Mouse (Mus musculus): ENCODE results near the gene Med1. TPM values are rescaled to one million over a fixed set of nuclear protein-coding genes. Genes with fewer than 3 reads are reported as not detected.
A peak's percentile ranks its signal among the peaks of the same experiment; 100 is the strongest.
"Not testable (repeated sequence)": the region's sequence is repeated elsewhere in the genome, so short reads cannot be mapped to it uniquely, and the experiment has no call there.

The Med1 gene
- polyA plus RNA-seq (2015; fragmentation: Nextera tagmentation; extraction: Ambion mirVana), result 45.7 and 49.2 TPM in 2 replicates

DNA sequence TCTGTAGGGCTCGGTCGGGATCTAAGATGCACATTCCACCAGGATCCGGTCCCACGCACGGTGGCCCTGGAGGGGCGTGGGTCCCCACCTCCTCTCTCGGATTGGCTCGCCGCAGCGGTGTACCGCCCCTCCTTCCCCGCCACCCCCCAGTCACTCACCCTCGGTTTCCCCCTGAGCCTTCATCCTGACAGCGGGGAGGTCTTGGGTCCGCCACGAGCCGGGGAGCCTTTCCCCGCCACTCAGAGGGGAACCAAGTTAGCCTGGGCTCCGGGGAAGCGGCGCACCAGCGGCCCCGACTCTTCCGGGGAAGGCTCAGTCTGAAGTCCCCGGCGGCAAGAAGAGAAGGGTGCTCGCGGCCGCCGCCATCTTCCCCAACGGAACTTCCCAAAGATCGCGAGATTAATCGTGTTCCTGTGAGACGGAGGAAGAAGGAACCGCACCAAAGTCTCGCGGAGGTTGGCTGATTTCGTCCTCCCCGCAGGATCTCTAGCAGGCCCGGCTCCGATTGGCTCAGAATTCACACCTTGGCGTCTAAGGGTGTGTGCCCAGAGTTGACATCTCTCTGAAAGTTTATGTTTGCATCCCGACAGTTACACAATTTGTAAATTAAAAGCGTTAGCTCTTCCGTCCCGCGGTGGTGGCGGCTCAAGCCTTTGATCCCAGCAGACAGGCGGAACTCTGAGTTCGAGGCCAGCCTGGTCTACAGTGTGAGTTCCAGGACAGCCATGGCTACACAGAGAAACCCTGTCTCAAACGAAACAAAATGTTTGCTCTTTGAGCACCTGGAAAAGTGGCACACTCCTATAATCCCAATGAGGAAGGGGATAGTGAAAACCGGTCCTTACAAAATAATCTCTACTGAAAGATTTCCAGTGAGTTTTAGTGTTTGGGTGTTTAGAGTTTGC is at the start of gene Med1:
Gene Med1 (minus strand): TSS at position 393 of the 905 bp plus-strand sequence.
- Histone ChIP-seq H3K4me1 (ENCODE audit: control insufficient read depth, insufficient read depth, low read length) (peaks cover 14% of the 10 kb centered on the region), H3K9ac (ENCODE audit: low read length) (peak within 1 kb of the TSS; percentile 90), H3K4me3 (ENCODE audit: low read length) (peak within 1 kb of the TSS; percentile 72), H3K27me3 (ENCODE audit: control insufficient read depth, insufficient read depth, low read length) (no peaks in the 10 kb centered on the region), H3K4me2 (ENCODE audit: low read depth, low read length) (peak within 1 kb of the TSS; percentile 80), H3K9me3 (replicated peaks; ENCODE audit: control insufficient read depth, low read length) (no peaks in the 10 kb centered on the region), H3K36me3 (ENCODE audit: control insufficient read depth, insufficient read depth) (peaks cover 12% of the 10 kb centered on the region), H3K27ac (ENCODE audit: low read length) (peak within 1 kb of the TSS; percentile 93)
- peak; percentile 93 for ATAC-seq (replicated peaks; ENCODE audit: extremely low read depth, insufficient read depth, low FRiP score)
- WGBS, result 1% methylated on average over 53 of the region's 53 CpGs

DNA sequence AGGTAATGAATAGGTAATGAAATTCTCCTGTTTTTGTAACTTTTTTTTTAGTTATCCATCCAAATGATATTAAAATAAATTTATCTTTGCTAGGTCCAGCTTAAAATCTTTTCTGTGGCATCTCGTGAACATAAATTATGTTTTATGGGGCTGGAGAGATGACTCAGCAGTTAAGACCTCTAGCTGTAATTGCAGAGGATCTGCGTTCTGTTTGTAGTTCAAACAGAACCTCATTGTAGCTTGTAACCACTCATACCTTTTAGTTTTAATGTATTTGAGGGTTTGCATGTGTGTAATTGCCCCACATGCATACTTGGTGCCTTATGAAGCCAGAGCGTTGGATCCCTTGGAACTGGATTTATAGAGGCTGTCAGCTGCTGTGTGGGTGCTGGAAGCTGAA is 45.9 kb upstream of the Med1 start:
- H3K27ac ChIP-seq (ENCODE audit: low read length), result no peak overlapping the region
- no peaks in the 10 kb centered on the region for H3K27me3 ChIP-seq (ENCODE audit: control insufficient read depth, insufficient read depth, low read length)
- no peak overlapping the region for H3K4me3 ChIP-seq (ENCODE audit: low read length)
- H3K4me1 ChIP-seq (ENCODE audit: control insufficient read depth, insufficient read depth, low read length), result no peaks in the 10 kb centered on the region
- 91% methylated on average over 3 of the region's 3 CpGs for WGBS
- H3K9ac ChIP-seq (ENCODE audit: low read length), result no peak overlapping the region
- H3K9me3 ChIP-seq (replicated peaks; ENCODE audit: control insufficient read depth, low read length), result no peaks in the 10 kb centered on the region
- H3K4me2 ChIP-seq (ENCODE audit: low read depth, low read length), result no peak overlapping the region
- no peak for ATAC-seq (replicated peaks; ENCODE audit: extremely low read depth, insufficient read depth, low FRiP score)
- peaks cover 49% of the 10 kb centered on the region for H3K36me3 ChIP-seq (ENCODE audit: control insufficient read depth, insufficient read depth)

DNA sequence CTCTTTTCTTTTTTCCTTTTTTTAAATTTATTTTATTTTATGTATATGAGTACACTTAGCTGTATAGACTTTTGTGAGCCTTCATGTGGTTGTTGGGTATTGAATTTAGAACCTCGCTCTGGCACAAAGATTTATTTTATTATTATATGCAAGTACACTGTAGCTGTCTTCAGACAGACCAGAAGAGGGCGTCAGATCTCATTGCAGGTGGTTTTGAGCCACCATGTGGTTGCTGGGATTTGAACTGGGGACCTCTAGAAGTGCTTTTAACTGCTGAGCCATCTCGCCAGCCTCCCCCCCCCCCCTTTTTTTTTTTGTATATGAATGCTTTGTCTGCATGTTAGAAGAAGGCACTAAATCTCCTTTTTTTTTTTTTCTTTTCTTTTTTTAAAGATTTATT is 45.3 kb upstream of the Med1 start:
- no peak for ATAC-seq (replicated peaks; ENCODE audit: extremely low read depth, insufficient read depth, low FRiP score)
- Histone ChIP-seq H3K36me3 (ENCODE audit: control insufficient read depth, insufficient read depth) (peaks cover 47% of the 10 kb centered on the region), H3K4me2 (ENCODE audit: low read depth, low read length) (no peak overlapping the region), H3K9ac (ENCODE audit: low read length) (no peak overlapping the region), H3K27ac (ENCODE audit: low read length) (no peak overlapping the region), H3K9me3 (replicated peaks; ENCODE audit: control insufficient read depth, low read length) (no peaks in the 10 kb centered on the region), H3K4me3 (ENCODE audit: low read length) (no peak overlapping the region), H3K27me3 (ENCODE audit: control insufficient read depth, insufficient read depth, low read length) (no peaks in the 10 kb centered on the region), H3K4me1 (ENCODE audit: control insufficient read depth, insufficient read depth, low read length) (no peaks in the 10 kb centered on the region)
- WGBS, result 77% methylated on average over 3 of the region's 3 CpGs

DNA sequence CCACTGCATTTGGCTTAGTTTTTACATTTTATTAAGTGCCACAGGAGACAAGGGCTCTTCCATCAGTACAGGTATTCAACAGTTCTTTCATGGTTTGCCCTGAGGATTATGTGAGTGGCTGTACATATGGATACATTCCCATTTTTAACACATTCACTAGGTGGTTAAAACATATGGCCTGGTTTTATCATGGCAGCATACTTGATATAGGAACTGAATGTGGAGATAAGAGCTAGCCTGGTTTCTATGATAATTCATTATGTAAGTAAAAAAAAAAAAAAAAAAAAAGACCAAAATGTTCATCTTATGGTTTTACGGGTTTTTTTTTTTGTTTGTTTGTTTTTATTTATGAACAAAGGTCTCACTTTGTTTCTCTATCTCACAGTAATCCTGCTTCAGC is 33.3 kb upstream of the Med1 start:
- Histone ChIP-seq H3K36me3 (ENCODE audit: control insufficient read depth, insufficient read depth) (peaks cover 34% of the 10 kb centered on the region), H3K4me1 (ENCODE audit: control insufficient read depth, insufficient read depth, low read length) (no peaks in the 10 kb centered on the region), H3K9ac (ENCODE audit: low read length) (no peak overlapping the region), H3K9me3 (replicated peaks; ENCODE audit: control insufficient read depth, low read length) (no peaks in the 10 kb centered on the region), H3K4me2 (ENCODE audit: low read depth, low read length) (no peak overlapping the region), H3K4me3 (ENCODE audit: low read length) (no peak overlapping the region), H3K27ac (ENCODE audit: low read length) (no peak overlapping the region), H3K27me3 (ENCODE audit: control insufficient read depth, insufficient read depth, low read length) (no peaks in the 10 kb centered on the region)
- ATAC-seq (replicated peaks; ENCODE audit: extremely low read depth, insufficient read depth, low FRiP score), result no peak
- 95% methylated on average over 1 of the region's 1 CpGs for WGBS

DNA sequence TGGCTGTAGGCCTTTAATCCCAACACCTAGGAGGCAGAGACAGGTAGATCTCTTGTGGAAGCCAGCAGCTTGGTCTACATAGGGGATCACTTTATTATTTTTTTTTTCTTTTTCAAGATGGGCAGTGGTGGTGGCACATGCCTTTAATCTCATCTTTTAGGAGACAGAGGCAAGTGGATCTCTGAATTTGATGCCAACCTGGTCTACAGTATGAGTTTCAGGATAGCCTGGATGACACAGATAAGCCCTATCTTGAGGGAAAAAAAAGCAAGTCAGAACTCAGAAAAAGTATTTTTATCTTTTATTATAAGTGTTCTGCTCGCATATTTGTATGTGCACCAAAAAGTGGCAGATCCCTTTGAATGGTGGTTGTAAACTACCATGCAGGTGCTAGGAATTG is 20.2 kb upstream of the Med1 start:
- no peak for ATAC-seq (replicated peaks; ENCODE audit: extremely low read depth, insufficient read depth, low FRiP score)
- H3K36me3 ChIP-seq (ENCODE audit: control insufficient read depth, insufficient read depth), result peaks cover 42% of the 10 kb centered on the region

DNA sequence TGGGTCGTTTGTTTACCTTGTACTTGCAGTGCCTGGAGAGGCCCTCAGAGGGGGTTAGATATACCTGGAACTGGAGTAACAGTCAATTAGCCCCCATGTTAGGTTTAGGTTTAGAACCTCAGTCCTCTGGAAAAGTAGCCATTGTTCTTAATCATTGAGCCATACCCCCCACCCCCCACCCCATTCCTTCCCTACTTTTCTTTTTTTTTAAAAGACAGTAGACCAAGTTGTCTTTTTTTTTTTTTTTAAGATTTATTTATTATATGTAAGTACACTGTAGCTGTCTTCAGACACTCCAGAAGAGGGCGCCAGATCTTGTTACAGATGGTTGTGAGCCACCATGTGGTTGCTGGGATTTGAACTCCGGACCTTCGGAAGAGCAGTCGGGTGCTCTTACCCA is 16.6 kb upstream of the Med1 start:
- peaks cover 32% of the 10 kb centered on the region for H3K36me3 ChIP-seq (ENCODE audit: control insufficient read depth, insufficient read depth)
- H3K4me3 ChIP-seq (ENCODE audit: low read length); H3K9me3 ChIP-seq (replicated peaks; ENCODE audit: control insufficient read depth, low read length); H3K27ac ChIP-seq (ENCODE audit: low read length); H3K4me2 ChIP-seq (ENCODE audit: low read depth, low read length); ATAC-seq (replicated peaks; ENCODE audit: extremely low read depth, insufficient read depth, low FRiP score); H3K9ac ChIP-seq (ENCODE audit: low read length); H3K4me1 ChIP-seq (ENCODE audit: control insufficient read depth, insufficient read depth, low read length); H3K27me3 ChIP-seq (ENCODE audit: control insufficient read depth, insufficient read depth, low read length): not testable (repeated sequence)
- 91% methylated on average over 4 of the region's 5 CpGs for WGBS

More for the DNA sequence above, 20.2 kb upstream of the Med1 start:
- no peak overlapping the region for H3K4me2 ChIP-seq (ENCODE audit: low read depth, low read length)
- no peak overlapping the region for H3K27ac ChIP-seq (ENCODE audit: low read length)
- H3K9me3 ChIP-seq (replicated peaks; ENCODE audit: control insufficient read depth, low read length), result no peaks in the 10 kb centered on the region
- H3K27me3 ChIP-seq (ENCODE audit: control insufficient read depth, insufficient read depth, low read length), result no peaks in the 10 kb centered on the region
- no peak overlapping the region for H3K9ac ChIP-seq (ENCODE audit: low read length)
- 79% methylated on average over 1 of the region's 1 CpGs for WGBS
- no peak overlapping the region for H3K4me3 ChIP-seq (ENCODE audit: low read length)
- H3K4me1 ChIP-seq (ENCODE audit: control insufficient read depth, insufficient read depth, low read length), result peaks cover 6% of the 10 kb centered on the region; the same call in 1 of the 2 replicates

DNA sequence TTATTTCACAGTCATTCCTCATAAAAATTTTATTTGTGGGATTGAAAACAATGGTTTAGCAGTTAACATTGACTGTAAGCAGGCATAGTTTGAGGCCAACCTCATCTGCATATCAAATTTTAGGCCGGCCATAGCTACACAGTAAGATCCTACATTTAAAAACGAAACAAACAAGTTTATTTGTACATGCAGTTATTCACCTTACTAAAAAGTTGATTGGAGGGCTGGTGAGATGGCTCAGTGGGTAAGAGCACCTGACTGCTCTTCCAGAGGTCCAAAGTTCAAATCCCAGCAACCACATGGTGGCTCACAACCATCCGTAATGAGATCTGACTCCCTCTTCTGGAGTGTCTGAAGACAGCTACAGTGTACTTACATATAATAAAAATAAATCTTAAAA is 13.2 kb upstream of the Med1 start:
- Histone ChIP-seq H3K4me2 (ENCODE audit: low read depth, low read length) (peak overlapping the region; percentile 50), H3K4me3 (ENCODE audit: low read length) (peak overlapping the region; percentile 8; the same call in 1 of the 2 replicates), H3K4me1 (ENCODE audit: control insufficient read depth, insufficient read depth, low read length) (peaks cover 11% of the 10 kb centered on the region), H3K36me3 (ENCODE audit: control insufficient read depth, insufficient read depth) (peaks cover 17% of the 10 kb centered on the region)
- not testable (repeated sequence) for H3K27ac ChIP-seq (ENCODE audit: low read length); H3K9me3 ChIP-seq (replicated peaks; ENCODE audit: control insufficient read depth, low read length); ATAC-seq (replicated peaks; ENCODE audit: extremely low read depth, insufficient read depth, low FRiP score); H3K27me3 ChIP-seq (ENCODE audit: control insufficient read depth, insufficient read depth, low read length); H3K9ac ChIP-seq (ENCODE audit: low read length)
- WGBS, result 82% methylated on average over 3 of the region's 3 CpGs

DNA sequence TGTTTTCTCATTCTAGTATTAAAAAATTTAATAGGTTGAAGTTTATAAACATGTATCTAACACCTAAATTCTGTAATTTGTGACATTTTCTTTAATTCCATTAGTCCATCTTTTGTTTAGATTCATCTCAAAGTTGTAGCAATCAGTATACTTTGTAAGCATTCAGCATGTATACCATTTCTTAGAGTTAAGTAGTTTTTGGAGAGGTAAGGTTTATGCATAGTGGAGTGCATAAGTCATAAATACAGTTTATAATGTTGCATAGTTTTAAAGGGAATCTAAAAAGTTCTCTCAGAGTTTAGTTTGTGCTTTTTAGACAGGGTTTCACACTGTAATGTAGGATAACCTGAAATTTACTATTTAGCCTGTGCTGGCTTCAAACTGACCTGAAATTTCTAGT is 12.4 kb upstream of the Med1 start:
- H3K4me3 ChIP-seq (ENCODE audit: low read length), result no peak overlapping the region
- H3K4me2 ChIP-seq (ENCODE audit: low read depth, low read length), result peak overlapping the region; percentile 50; the same call in 1 of the 2 replicates
- peaks cover 10% of the 10 kb centered on the region for H3K36me3 ChIP-seq (ENCODE audit: control insufficient read depth, insufficient read depth)
- H3K27ac ChIP-seq (ENCODE audit: low read length), result no peak overlapping the region
- H3K9me3 ChIP-seq (replicated peaks; ENCODE audit: control insufficient read depth, low read length), result no peaks in the 10 kb centered on the region
- no peak for ATAC-seq (replicated peaks; ENCODE audit: extremely low read depth, insufficient read depth, low FRiP score)
- peaks cover 11% of the 10 kb centered on the region for H3K4me1 ChIP-seq (ENCODE audit: control insufficient read depth, insufficient read depth, low read length)
- no peaks in the 10 kb centered on the region for H3K27me3 ChIP-seq (ENCODE audit: control insufficient read depth, insufficient read depth, low read length)
- H3K9ac ChIP-seq (ENCODE audit: low read length), result no peak overlapping the region

DNA sequence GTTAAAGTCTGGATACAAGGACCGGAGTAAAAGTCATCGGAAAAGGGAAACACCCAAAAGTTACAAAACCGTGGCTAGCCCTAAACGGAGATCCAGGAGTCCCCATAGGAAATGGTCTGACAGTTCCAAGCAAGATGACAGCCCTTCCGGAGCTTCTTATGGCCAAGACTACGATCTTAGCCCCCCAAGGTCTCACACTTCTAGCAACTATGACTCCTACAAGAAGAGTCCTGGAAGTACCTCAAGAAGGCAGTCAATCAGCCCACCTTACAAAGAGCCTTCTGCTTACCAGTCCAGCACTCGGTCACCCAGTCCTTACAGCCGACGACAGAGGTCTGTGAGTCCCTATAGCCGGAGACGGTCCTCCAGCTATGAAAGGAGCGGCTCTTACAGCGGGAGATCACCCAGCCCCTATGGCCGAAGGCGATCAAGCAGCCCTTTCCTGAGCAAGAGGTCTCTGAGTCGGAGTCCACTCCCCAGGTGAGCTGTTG is 10.9 kb upstream of the Med1 start:
- peak overlapping the region; percentile 86 for H3K4me2 ChIP-seq (ENCODE audit: low read depth, low read length)
- H3K27me3 ChIP-seq (ENCODE audit: control insufficient read depth, insufficient read depth, low read length), result no peaks in the 10 kb centered on the region
- no peak for ATAC-seq (replicated peaks; ENCODE audit: extremely low read depth, insufficient read depth, low FRiP score)
- H3K4me3 ChIP-seq (ENCODE audit: low read length), result peak overlapping the region; percentile 99
- peak overlapping the region; percentile 100 for H3K27ac ChIP-seq (ENCODE audit: low read length)
- no peaks in the 10 kb centered on the region for H3K9me3 ChIP-seq (replicated peaks; ENCODE audit: control insufficient read depth, low read length)
- H3K4me1 ChIP-seq (ENCODE audit: control insufficient read depth, insufficient read depth, low read length), result peaks cover 11% of the 10 kb centered on the region
- H3K36me3 ChIP-seq (ENCODE audit: control insufficient read depth, insufficient read depth), result peaks cover 4% of the 10 kb centered on the region; the same call in 1 of the 2 replicates
- under 1% methylated on average over 16 of the region's 16 CpGs for WGBS
- peak overlapping the region; percentile 100 for H3K9ac ChIP-seq (ENCODE audit: low read length)

Data from heart, embryonic 16.5 days (tissue).